Mouse (Mus musculus): ENCODE measurements around the gene Kcnj14.
A peak's percentile ranks its signal among the peaks of the same experiment; 100 is the strongest.

The Kcnj14 gene

DNA sequence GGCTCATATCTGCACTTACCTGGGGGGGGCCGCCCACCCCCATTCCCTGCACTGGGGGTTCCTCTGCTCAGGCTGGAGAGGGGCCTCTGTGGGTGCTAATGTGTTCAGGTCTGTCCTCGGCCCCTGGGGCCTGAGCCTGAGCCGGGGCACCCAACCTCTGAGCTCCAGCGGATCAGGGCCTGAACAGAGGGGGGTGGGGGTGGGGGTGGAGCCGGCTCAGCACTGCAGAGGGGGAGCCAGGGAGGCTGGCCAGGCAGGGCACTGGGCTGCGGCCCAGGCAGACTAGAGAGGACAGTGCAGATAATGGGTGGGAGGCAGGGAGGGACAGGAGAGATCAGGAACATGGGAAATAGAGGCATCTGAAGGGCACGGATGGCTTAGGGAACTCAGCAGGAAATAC is at the start of gene Kcnj14:
Gene Kcnj14, minus strand, starts transcription at position 185 of the 400 bp plus-strand sequence.
- no peak for DNase-seq (ENCODE audit: low read depth, low spot score)

DNA sequence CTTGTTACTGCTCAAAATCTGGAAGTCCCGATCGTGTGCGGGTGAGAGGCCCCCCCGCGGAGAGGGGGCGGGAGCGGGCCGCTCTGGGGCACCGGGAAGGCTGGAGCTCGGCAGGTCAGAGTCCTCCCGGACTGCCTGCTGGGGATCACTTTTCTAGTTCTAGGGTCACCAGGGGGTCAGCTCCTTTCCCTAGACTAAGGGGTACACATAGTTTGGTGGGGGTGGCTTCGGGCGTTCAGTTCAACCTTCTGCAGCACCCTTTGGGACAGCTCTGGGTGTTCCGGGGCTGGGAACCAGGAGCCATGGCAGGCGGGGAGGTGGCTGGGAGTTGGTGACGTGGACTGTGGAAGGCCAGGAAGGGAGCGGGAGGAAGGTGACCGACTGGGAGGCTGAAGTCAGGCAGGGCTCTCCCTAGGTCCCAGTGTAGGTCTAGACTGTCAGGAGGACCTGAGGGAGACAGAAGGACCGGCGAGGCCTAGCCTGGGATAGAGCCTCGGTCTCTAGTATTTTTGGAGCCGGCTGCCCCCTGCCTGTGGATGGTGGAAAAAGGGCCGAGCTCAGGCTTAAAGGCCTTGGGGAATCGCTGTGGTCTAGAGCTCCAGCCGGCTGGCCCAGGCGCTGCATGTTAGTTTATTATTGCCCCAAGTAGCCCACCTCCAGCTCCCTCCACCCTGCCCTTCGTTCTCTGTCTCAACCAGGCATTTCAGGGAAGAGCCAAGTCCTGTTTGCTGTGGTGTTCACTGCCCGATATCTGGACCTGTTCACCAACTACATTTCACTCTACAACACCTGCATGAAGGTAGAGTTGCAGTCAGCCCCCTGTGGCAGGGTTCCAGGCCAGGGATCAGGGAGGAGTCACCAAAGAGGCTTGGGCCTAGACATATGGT is 48.7 kb upstream of the Kcnj14 start:
- peak; percentile 31 for DNase-seq (ENCODE audit: low read depth, low spot score)

DNA sequence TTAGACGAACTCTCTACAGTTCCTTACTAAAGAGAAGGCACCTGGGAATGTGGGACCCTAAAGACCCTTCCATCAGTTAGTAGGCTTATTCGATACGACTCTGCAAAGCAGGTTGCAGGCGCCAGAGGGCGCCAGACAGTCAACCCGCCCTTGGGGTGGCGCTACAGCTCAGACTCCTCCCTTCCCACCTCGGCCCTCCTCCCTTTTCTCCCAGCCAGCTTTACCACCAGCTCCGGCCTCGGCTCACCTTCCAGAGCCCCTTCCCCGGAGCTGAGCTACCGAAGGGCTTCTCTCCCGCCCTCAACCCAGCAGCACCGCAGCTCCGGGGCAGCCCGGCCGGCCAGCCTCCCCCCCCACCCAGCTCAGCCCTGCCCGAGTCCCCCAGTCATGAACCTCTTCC is 48.0 kb upstream of the Kcnj14 start, which contains the start of gene Kdelr1:
Gene Kdelr1, plus strand, starts transcription at position 149 of the 400 bp plus-strand sequence.
- DNase-seq (ENCODE audit: low read depth, low spot score) = peak; percentile 96

DNA sequence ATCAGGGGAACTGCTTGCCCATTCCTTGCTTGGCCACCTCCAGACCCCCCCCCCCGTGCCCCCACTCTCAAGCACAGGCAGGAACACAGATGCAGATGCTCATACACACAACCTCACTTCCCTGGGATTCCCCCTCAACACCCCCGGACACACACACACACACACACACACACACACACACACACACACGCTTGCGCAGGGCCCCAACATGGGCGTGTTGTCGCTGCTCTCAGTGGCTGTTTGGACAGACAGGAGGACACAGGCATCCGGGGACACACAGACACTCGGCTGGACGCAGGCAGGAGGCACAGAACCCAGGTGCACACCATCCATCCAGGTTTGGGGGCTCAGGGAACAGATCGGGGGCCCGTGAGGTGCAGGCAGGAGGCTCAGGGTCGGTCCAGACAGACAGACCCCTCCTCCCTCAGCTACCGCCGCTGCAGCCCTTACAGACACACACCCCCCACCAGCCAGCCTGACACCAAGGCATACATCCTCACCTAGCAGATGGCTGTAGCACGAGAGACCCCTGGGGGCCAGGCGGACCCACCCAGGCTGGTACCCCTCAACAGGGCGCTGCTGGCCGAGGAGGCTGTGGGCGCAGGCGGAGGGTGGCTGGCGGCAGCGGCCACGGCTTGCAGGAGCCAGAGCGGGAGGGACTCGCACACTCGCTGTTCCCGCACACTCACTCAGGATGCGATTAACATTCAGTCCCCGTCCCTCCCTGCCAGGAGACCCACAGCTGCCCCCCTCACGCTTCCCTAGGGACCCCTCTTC is 45.9 kb upstream of the Kcnj14 start:
- DNase-seq (ENCODE audit: low read depth, low spot score) = no peak

DNA sequence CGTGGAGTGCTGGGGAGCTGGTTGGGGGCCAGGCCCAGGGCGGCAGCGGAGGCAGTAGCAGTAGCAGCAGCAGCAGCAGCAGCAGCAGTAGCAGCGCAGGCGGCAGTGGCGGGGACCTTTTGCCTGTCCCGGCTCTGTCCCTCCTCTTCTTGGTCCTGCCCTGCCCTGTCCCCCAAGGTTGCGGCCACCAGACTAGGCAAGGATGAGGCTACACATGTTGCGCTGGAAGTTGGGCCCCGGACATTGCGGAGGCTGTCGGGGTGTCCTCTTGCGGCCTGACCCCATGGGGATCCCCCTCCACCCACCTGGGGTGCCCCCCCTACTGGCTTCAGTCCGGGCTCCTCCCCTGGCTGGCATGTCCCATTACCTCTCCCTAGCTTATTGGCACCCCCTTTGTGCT is 45.2 kb upstream of the Kcnj14 start:
- no peak for DNase-seq (ENCODE audit: low read depth, low spot score)

DNA sequence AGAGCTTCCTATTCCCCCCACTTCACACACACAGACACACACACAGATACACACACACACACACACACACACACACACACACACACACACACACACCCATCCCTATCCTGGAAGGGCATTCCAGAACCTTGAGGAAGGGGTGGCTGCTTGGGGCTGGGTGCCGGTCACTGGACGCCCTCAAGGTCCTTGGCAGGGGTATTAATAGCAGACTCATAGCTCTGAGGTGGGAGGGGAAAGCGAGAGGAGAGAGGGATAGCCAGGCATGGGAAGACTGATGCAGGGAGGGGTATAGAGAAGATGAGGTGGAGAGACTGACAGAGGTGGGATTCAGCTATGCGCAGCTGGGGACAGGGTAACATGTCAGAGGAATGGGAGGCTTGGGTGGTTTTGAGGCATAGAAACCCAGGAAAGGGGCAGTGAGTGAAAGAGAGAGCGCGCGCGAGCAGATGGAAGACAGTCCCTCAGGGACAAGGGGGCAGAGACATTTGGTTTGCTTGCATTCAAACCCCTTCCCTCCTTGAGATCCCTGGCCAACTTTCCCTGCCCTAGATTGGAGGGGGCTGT is 44.6 kb upstream of the Kcnj14 start:
- no peak for DNase-seq (ENCODE audit: low read depth, low spot score)

DNA sequence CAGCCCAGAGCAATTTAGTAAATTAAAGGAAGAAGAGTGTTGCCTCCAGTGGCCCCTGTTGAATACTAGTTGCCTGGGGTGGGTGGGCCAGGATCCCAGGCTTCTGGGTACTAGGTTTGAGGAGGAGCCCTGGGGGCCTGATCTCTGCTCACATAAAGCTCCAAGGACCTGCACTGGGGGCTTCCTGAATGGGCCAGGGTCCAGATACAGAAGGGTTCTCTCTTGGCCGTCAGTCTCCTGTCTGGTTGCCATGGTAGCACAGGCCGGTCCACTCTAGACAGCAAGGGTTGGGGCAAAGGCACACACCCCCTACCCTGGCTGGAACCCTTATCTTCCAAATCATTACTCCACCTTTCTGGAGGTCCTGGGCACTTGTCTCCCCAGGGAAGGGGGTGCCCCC is 43.3 kb upstream of the Kcnj14 start:
- no peak for DNase-seq (ENCODE audit: low read depth, low spot score)

DNA sequence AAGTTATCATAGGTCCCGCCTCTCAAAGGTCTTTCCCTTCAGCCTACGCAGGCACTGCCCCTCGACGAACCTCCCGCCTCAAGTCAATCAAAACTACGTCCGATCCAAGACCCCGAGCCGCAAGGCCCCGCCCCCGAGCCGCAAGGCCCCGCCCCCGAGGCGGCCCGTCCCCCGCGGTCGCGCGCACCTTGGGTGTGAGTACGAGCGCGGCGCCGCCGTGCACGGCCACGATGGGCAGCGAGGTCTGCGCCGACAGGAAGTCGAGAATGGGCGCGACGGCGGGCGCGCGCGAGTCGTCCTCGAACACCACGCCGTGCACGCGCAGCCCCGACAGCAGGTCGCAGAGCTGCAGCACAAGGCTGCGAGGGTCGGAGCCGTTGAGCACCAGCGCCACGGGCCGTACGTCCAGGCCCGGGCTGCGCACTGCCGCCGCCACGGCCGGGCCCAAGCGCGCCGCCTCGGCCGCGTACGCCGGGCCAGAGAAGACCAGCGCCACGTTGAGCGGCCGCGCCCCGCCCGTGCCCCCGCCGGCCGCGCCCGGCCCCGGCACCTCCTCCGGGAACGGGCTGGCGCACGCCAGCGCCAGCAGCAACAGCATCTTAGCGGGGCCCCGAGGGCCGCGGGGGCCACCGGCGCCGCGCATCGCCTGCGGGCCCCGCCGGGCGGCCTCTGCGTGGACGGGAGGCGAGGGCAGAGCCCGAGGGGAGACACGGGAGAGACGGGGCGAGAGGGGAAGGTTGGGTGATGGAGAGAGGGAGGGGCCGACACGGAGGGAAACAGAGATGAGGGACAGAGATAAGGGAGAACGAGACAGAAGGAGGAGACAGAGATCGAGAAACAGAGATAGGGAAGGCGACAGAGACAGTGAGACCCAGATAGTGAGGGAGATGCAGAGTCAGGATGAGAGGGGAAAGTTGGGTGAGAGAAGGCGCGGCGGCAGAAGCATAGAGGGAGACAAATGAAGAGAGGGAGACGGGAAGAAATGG is 41.6 kb upstream of the Kcnj14 start:
- peak; percentile 91 for DNase-seq (ENCODE audit: low read depth, low spot score)

DNA sequence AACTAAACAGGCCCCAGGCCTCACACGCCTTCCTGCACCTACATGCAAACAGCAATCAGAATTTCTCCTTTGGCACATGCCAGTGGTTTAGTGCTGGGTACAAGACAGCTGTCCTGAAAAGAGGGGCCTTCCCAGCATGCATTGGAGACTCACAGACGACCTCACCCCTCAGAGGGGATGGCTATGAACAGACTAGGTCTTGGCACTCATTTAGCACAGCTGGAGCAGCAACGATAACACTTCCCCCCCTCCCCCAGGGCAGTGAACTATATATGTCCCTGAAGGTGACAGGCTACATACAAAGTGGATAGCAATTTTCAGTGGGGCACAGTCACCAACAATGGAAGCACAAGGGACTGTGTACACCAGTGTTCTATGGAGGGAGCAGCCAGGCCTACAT is 39.9 kb upstream of the Kcnj14 start:
- DNase-seq (ENCODE audit: low read depth, low spot score) = no peak

DNA sequence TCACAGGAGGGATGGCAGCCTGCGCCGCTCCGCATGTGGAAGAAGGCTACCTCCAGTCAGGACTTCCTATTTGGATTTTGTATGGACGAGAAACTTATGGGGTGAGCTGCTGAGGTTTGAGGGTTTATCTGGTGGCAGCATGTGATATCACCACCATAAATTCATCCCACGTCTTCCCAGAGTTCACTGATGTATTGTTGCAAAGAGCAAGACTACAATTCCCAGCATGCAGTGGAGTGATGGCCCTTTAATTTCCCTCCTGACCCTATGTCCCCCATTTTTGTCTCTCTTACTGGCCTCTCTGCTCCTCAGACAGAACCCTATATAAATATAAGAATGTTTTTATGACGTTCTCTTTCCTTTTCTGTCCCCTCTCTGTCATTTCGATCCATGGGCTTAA is 38.2 kb upstream of the Kcnj14 start:
- DNase-seq (ENCODE audit: low read depth, low spot score) = no peak

DNA sequence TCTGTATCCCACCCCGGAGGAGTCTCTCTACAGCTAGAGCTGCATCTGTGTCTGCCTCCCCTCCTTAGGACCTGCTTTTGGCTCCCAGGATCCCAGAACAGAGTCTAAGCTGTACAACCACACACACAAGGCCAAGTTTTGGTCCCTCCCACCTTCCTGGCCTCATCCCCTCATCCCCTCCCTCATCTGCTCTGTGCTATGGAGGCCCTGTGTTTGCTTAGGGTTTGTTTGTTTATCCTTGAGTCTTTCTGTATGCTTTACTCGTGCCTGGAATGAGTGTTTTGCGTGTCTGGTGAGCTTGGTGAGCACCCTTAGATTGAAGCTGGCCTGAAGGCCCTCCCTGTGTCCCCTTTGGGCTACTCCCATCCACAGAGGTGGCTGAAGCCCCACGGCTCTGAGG is 34.4 kb upstream of the Kcnj14 start:
- no peak for DNase-seq (ENCODE audit: low read depth, low spot score)

DNA sequence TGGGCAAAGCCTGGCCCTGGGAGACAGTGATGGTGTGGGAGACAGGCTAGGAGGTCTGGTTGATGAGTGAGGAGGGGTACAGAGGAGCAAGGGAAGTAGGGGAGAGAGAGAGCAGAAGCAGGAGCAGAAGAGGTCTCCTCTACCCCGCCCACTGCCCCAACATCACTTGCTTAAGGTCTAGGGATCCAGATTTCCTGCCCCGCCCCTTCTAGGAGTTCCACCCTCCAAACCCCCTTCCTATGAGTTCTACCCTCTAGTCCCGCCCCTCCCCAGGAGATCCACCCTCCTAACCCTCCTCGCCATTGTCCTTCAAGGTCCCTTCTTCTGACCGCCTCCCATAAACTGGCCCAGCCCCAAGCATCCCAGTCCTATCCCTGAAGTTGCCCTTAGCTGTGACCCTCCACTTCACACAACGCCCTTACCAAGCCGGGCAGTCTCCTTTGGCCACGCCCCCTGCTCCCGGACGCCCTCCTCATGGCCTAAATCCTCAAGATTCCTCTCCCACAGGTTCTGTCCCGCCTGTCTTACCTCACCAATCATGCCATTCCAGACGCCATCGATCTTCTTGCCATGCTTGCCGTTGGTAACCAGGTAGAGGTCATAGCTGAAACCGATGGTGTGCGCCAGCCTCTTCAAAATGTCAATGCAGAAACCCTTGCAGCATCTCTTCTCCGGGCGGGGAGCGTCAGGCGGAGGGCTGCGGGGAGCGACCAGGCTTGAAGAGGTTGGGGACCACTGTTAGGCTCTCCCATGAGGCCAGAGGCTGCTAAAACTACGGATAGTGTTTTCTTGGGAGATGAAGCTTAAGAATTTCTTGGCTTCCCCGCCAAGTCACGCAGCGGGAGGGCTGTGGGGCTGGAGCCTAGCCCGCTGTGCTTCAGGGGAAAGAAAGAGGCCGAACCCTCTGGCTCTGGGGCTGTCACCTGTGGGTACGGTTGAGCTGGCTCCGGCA is 32.6 kb upstream of the Kcnj14 start:
- DNase-seq (ENCODE audit: low read depth, low spot score) = peak; percentile 27

DNA sequence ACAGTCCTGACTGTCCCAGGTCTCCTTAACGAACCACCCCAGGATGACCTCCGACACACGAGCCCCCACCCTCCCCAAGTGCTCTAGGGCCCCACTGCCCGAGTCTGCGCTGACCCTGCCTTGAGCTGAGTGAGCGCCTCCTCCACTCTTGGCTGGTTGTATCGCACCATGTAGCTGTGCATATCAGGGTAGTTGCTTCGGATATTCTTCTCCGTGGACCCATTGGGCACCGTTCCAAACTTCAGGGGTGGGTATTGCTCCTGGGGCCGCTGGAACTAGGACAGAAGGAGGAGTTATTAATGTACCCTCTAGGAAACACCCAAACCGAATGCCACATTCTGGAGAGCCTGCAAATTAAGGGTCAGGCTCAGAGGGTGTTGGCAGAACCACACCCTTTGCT is 28.5 kb upstream of the Kcnj14 start:
- no peak for DNase-seq (ENCODE audit: low read depth, low spot score)

DNA sequence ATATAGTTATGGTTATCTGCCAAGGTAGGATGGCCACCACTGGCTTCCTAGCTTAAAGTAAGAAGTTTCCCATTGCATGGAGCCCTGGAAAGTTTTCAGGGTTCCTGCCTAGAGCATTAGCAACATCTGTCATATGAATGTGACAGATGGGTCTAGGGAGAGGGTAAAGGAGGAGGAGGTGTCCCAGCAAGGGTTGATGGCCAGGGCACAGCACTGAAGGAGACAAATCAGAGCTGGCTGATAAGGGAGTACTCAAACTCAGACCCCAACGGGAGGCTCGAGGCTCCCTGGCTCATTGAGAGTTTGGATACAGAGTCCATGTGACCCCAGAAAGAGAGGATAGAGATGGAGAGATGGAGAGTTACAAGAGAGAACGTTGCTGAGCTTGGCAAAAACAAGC is 26.1 kb upstream of the Kcnj14 start:
- no peak for DNase-seq (ENCODE audit: low read depth, low spot score)

DNA sequence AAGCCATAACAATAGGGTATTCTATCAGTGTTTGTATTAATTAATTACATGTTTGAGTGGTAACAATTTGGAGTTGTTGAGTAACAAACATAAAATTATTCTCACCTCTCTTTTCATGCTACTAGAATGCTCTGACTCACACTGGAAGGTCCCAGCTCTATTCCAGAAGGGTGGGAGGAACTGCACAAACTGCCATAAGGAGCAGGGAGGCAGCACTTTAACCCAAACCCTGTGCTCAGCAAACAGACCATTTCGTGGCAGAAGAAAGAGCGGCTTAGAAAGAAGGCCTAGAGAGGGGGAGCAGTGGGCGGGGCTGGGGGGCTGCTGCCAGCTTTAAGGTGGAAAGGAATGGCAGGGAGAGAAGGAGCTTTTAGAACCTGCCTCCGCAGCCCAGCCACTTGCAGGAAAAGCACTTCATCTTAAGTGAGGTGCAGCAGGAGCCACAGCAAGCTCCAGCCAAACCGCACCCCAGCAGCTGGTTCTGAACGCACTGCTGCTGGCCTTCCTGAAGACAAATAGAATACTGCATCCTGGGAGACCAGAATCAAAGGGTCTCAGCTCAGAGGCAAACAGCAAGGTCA is 24.0 kb upstream of the Kcnj14 start:
- DNase-seq (ENCODE audit: low read depth, low spot score) = no peak

DNA sequence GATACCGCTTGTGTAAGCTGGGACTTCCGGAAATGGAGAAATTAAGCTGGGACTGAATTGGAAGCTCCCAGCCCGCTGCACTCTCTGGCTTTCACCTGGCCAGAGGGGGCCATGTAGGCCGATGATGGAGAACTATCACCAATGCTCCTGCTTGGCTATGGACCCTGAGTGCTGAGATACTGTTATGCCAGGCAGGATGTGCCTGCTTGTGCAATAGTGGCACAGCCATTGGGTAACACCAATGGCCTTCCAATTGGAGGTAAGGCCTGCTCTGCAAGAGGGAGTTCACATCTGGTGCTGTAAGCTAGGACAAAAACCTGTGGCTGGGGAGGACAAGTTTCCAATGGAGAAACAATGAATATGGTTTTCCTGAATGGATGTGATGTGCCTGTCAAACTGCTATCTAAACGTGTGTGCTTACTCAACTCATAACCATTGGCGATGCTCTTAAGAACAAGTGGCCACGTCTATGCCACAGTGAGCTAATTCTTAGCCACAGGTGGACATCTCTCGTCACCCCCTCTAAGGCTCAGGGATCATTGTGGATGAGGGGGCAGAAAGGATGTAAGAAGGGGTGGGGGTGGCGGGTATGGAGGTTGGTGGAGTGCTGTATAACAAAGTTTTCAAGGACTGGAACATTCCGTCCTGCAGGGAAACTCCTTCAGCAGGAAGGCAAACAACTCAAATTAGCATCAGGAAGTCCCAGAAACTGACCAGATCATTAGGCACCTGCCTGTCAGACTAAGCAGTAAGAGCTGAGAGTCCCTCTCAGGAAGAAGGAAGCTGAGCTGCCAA is 18.6 kb upstream of the Kcnj14 start:
- no peak for DNase-seq (ENCODE audit: low read depth, low spot score)

DNA sequence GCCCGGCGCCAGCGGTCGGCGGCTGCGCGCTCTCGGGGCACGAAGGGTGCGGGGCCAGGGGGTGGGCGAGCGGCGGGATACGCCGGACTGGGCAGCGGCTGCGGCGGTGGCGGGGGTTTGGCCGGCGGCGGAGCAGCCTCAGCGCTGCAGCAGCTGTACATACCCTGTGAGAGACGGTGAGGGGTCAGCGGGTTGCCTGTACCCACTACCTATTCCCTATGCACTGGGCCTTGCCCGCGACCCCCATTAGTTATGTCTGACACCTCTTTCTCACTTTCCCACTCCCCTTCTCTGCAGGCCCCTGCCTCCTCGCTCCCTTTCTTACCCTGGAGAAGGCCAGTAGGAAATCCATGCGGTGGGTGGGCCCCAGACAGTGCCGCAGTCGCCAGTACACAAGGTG is 9.3 kb upstream of the Kcnj14 start:
- DNase-seq (ENCODE audit: low read depth, low spot score) = no peak

DNA sequence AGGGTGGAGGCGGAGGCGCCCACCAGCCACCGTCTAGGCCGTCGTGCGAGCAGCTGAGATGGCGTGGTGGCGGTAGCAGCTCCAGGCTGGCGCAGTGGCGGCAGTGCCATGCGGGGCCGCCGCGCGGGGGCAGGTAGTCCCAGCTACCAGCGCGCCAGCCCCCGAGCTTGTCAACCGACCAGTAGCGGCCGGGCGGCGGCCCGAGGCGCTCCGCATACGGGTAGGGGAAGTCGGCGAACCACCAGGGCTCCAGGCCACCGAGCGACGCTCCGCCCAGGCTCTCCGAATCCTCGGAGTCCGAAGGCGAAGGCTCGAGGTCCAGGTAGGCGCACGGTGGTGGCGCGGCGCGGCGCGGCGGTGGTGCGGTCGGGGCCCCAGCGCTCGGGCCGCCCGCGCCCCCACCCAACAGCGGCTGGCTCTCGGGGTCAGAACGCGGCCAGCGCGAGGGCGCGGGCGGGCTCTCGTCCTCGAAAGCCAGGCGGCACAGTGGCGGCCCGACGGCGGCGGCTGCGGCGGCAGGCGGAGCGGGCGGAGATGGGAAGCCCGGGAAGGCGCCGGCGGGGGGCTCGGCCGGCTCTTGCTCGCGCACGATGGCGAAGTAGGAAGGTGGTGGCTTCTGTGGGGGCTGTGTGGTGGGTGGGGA is 8.7 kb upstream of the Kcnj14 start:
- DNase-seq (ENCODE audit: low read depth, low spot score) = no peak
